In the genomic region with DNA sequence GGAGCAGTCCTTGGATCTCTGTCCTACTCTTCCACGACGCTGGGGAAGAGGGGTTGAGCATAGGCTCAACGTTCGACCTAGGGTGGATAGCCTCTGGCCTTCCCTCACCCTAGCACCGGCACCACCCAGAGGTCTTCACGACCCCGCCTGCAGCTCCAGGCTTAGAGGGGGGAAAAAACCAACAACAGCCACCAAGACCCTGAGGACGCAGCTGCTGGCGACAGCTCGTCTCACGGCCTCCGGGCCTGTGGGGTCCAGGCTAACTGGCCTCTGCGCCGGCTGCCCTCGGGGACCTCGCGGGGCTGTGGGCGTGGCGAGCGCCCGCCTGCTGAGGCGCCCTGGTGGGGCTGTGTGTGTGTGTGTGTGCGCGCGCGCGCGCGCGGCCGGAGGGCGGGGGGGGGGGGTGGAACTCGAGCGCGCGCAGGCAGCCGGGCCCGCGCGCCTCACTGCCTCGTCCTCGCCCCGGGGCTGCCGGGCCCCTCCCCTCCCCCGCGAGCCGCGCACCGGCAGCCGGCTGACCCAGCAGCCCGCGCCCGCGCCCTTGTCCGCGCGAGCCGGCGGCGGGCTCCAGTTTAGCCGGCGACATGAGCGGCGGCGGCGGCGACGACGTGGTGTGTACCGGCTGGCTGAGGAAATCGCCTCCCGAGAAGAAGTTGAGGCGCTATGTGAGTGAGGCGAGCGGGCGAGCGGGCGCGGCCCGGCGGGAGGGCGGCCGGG, we compare ENCODE assay signal across 8 mouse cellular contexts. TPM values are rescaled to one million over a fixed set of nuclear protein-coding genes. Genes with fewer than 3 reads are reported as not detected.
DNase-seq lines count a peak whose midpoint lies in the region; ATAC-seq and TF ChIP-seq lines count a peak whose summit lies in the region.

Gab2 (plus strand) TSS at position 345 of the 717 bp plus-strand sequence.

- ATAC-seq in common myeloid progenitor, adult 5-6 weeks (replicated peaks; ENCODE audit: low read depth, poor library complexity, severe bottlenecking) = peak; percentile 40
- ATAC-seq in hindbrain, embryonic 16.5 days = peak; percentile 82
- peak; percentile 62 for ATAC-seq in megakaryocyte progenitor cell, adult 5-6 weeks (replicated peaks; ENCODE audit: poor library complexity)

- H3K36me3 ChIP-seq in hindbrain, embryonic 16.5 days (ENCODE audit: control insufficient read depth, insufficient read depth, low read length) = no peaks in the 10 kb centered on the region

- peak within 1 kb of the TSS; percentile 86 for H3K4me2 ChIP-seq in hindbrain, embryonic 16.5 days (ENCODE audit: low read length)

- H3K4me1 ChIP-seq in hindbrain, embryonic 16.5 days (ENCODE audit: control insufficient read depth, insufficient read depth, low read depth, low read length) = peaks cover 9% of the 10 kb centered on the region

- no peak for TF ChIP-seq CTCF in gastrocnemius, adult 2 months (IDR thresholded peaks at IDR 0.05)

- peak within 1 kb of the TSS; percentile 96 for H3K4me3 ChIP-seq in gastrocnemius, adult 2 months
- peak within 1 kb of the TSS; percentile 93 for H3K4me3 ChIP-seq in hindbrain, embryonic 16.5 days (ENCODE audit: low read length)

- H3K27ac ChIP-seq in gastrocnemius, adult 2 months = peak within 1 kb of the TSS; percentile 94
- peak within 1 kb of the TSS; percentile 86 for H3K27ac ChIP-seq in hindbrain, embryonic 16.5 days (ENCODE audit: low read depth, low read length)

- no peaks in the 10 kb centered on the region for H3K27me3 ChIP-seq in hindbrain, embryonic 16.5 days (replicated peaks; ENCODE audit: control insufficient read depth, insufficient read depth, low read length)

- peak within 1 kb of the TSS; percentile 94 for H3K9ac ChIP-seq in hindbrain, embryonic 16.5 days (ENCODE audit: low read depth, low read length)

- DNase-seq in adipocyte (ENCODE audit: low spot score) = peak; percentile 77
- DNase-seq in gastrocnemius, adult 2 months = peak; percentile 88
- DNase-seq in left cerebral cortex, postnatal 10 days (ENCODE audit: extremely low spot score in 1 of 2, low spot score in 2 of 2) = peak; percentile 26 to 87
- DNase-seq in right cerebral cortex, postnatal 14 days = peak; percentile 69
- peak; percentile 86 for DNase-seq in yolk sac, embryonic 10.5 days (ENCODE audit: low spot score)

- H3K9me3 ChIP-seq in hindbrain, embryonic 16.5 days (ENCODE audit: control insufficient read depth, low read length) = no peaks in the 10 kb centered on the region

- under 1% methylated on average over 44 of the region's 83 CpGs for WGBS in hindbrain, embryonic 16.5 days

- intact Hi-C loops in gastrocnemius, adult 2 months (cut with DNase I) = no loop called here
- intact Hi-C loops in left cerebral cortex, postnatal 10 days (cut with DNase I) = loop anchor here (1.0 to 10.0 kb wide), 2 partner anchors 93 to 216 kb away; no protein-coding TSS in a partner anchor

RNA-seq across cellular contexts. Expression of gene Gab2, which starts in this region (rescaled TPM):
- 12.6 and 16.8 TPM in 2 replicates for total RNA-seq in common myeloid progenitor, adult 5-6 weeks (2017)
- 1 to 10 TPM; 6.1 to 6.3 TPM for total RNA-seq in gastrocnemius, adult 2 months (2021)
- 14.1 and 17.7 TPM in 2 replicates for polyA plus RNA-seq in hindbrain, embryonic 16.5 days (2015; fragmentation: Nextera tagmentation; extraction: Ambion mirVana)
- total RNA-seq in left cerebral cortex, postnatal 10 days (2021) = 10 to 100 TPM; 21.0 to 23.7 TPM
- 12.7 and 15.7 TPM in 2 replicates for total RNA-seq in megakaryocyte progenitor cell, adult 5-6 weeks (2015)
- 12.0 and 12.2 TPM in 2 replicates for total RNA-seq in megakaryocyte progenitor cell, adult 5-6 weeks (2017)

Comparison
In these comparisons a context has a peak if more than half of its experiments do, and no peak if none do; other contexts are left out.
1. Peak in every context shown above with its lines: DNase-seq, ATAC-seq, H3K4me3 ChIP-seq and H3K27ac ChIP-seq.